Mouse (Mus musculus) midbrain, embryonic 16.5 days (tissue): ENCODE data around the gene Best1. TPM values are rescaled to one million over a fixed set of nuclear protein-coding genes. Genes with fewer than 3 reads are reported as not detected.
A peak's percentile ranks its signal among the peaks of the same experiment; 100 is the strongest.
"Not testable (repeated sequence)": the region's sequence is repeated elsewhere in the genome, so short reads cannot be mapped to it uniquely, and the experiment has no call there.

Experiments
- ATAC-seq: fragments of 200-750 bp; cut with Nextera tagmentation; 2 replicates; pipeline ENCODE4 v1.8.0; 2017; ENCODE audit warnings: moderate TSS enrichment
- H3K27ac ChIP-seq: fragments of 300-500 bp; sonication (generic); 2 replicates; pipeline ENCODE4 v1.5.1; 2014; ENCODE audit warnings: mild to moderate bottlenecking, low read length, mixed read lengths
- H3K27me3 ChIP-seq: fragments of 300-500 bp; sonication (generic); 2 replicates; pipeline ENCODE4 v1.6.1; 2014; ENCODE audit warnings: low read depth, low read length, mixed read lengths; ENCODE audit not compliant: control insufficient read depth, insufficient read depth
- H3K36me3 ChIP-seq: fragments of 300-500 bp; sonication (generic); 2 replicates; pipeline ENCODE4 v1.6.1; 2014; ENCODE audit warnings: mild to moderate bottlenecking, low read length, moderate library complexity, mixed read lengths; ENCODE audit not compliant: control insufficient read depth, insufficient read depth
- H3K4me1 ChIP-seq: fragments of 300-500 bp; sonication (generic); 2 replicates; pipeline ENCODE4 v1.6.1; 2014; ENCODE audit warnings: mild to moderate bottlenecking, low read length, mixed read lengths; ENCODE audit not compliant: control insufficient read depth, insufficient read depth
- H3K4me2 ChIP-seq: fragments of 300-500 bp; sonication (generic); 2 replicates; pipeline ENCODE4 v1.6.1; 2014; ENCODE audit warnings: mild to moderate bottlenecking, low read length, mixed read lengths
- H3K4me3 ChIP-seq: fragments of 300-500 bp; sonication (generic); 2 replicates; pipeline ENCODE4 v1.5.1; 2014; ENCODE audit warnings: low read depth, mild to moderate bottlenecking, low read length, moderate library complexity, mixed read lengths
- H3K9ac ChIP-seq: fragments of 300-500 bp; sonication (generic); 2 replicates; pipeline ENCODE4 v1.6.1; 2014; ENCODE audit warnings: low read depth, low read length, mixed read lengths
- H3K9me3 ChIP-seq: fragments of 300-500 bp; sonication (generic); replicated peaks from 2 replicates; pipeline ENCODE4 v1.6.1; 2014; ENCODE audit warnings: mild to moderate bottlenecking, low read length, mixed read lengths; ENCODE audit not compliant: control insufficient read depth, poor library complexity, severe bottlenecking
- WGBS: fragments of 180-500 bp; shearing (Covaris S2); extraction: QIAGEN DNeasy Blood & Tissue Kit; methylation state at CpG from one replicate; pipeline ENCODE4 v1.1.7; 2014; 5-methylcytosine and 5-hydroxymethylcytosine counted together
- polyA plus RNA-seq: library from polyadenylated mRNA; unstranded; fragments of >200 nt; fragmentation: Nextera tagmentation; extraction: Ambion mirVana; gene quantifications from 2 replicates; pipeline ENCODE4 v1.2.1, GENCODE M21; 2015

Gene Best1
- polyA plus RNA-seq, 1 experiment from 2014 or later = 2.9 TPM

DNA sequence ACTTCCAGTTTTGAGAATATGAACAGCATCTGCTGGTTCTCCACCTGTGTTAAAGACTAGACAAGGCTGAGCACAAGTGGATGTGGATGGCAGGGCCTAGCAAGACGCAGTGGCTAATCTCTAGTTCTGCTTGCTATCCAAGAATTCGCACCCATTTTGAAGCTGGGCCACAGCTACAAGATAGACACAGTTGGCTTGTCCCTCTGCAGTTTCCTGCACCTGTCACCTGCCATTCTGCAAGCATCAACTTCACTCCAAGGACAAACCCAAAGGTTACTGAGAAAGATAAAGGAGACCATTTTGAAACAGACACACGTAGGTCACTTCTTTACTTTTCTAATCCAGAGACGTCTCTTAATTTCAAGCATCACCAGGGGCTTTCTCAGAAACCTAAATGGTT, 19.8 kb downstream of the Best1 start:
- Histone ChIP-seq H3K4me3 (peak overlapping the region; percentile 96), H3K36me3 (peaks cover 11% of the 10 kb centered on the region), H3K4me2 (peak overlapping the region; percentile 83), H3K27me3 (no peaks in the 10 kb centered on the region), H3K27ac (peak overlapping the region; percentile 91), H3K4me1 (peaks cover 19% of the 10 kb centered on the region), H3K9me3 (no peaks in the 10 kb centered on the region), H3K9ac (peak overlapping the region; percentile 71)
- ATAC-seq = no peak
- WGBS = 57% methylated on average over 4 of the region's 4 CpGs

DNA sequence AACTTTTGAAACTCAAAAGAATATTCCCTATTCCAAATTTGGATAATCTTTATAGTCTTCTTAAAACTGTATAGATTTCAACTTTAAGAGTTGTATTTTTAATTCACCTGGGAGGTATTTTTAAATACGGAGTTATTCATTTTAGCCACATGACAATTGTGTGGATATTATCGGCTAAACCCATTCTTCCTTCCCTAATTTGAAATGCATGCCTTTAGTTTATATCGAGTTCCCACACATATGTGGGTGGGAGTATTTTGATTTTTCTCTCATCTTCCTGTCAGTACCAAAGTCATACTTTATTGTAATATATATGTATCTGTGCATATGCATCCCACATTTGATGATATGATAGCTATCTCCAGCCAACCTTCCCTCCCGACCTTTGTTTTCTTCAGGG, 21.2 kb downstream of the Best1 start, which contains the start of gene Fth1:
Gene Fth1 (plus strand): TSS at position 341 of the 400 bp plus-strand sequence.
- Histone ChIP-seq H3K9me3 (no peaks in the 10 kb centered on the region), H3K4me2 (peak within 1 kb of the TSS; percentile 83; the same call in 1 of the 2 replicates), H3K9ac (no peak within 1 kb of the TSS), H3K27me3 (no peaks in the 10 kb centered on the region), H3K4me1 (peaks cover 19% of the 10 kb centered on the region), H3K4me3 (no peak within 1 kb of the TSS), H3K27ac (no peak within 1 kb of the TSS), H3K36me3 (peaks cover 5% of the 10 kb centered on the region; the same call in 1 of the 2 replicates)
- ATAC-seq = no peak
- WGBS = 91% methylated on average over 4 of the region's 4 CpGs

DNA sequence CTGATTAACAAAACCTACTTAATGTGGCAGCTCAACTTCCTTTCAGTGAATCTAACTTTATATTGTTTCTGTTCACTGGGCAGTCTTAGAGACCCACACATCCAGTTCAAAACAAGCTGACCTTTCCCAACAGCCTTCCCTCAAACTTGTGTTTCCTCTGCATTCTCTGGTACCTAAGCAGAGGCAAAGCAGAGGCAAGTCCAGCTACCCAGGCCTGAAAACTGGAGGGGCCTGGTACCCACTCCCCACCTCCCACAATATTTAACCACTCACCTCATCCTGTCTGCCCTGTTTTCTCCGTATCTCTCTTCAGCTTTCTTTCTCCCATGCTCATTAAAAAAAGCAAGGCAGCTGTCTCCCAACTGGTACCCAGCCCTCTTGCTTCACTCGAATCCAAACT, 22.3 kb downstream of the Best1 start:
- no peak overlapping the region for H3K27ac ChIP-seq
- peaks cover 19% of the 10 kb centered on the region for H3K4me1 ChIP-seq
- no peak for ATAC-seq
- no peak overlapping the region for H3K4me2 ChIP-seq
- WGBS = 88% methylated on average over 2 of the region's 2 CpGs
- H3K4me3 ChIP-seq = no peak overlapping the region
- no peaks in the 10 kb centered on the region for H3K9me3 ChIP-seq
- H3K36me3 ChIP-seq = no peaks in the 10 kb centered on the region
- H3K9ac ChIP-seq = no peak overlapping the region
- no peaks in the 10 kb centered on the region for H3K27me3 ChIP-seq

DNA sequence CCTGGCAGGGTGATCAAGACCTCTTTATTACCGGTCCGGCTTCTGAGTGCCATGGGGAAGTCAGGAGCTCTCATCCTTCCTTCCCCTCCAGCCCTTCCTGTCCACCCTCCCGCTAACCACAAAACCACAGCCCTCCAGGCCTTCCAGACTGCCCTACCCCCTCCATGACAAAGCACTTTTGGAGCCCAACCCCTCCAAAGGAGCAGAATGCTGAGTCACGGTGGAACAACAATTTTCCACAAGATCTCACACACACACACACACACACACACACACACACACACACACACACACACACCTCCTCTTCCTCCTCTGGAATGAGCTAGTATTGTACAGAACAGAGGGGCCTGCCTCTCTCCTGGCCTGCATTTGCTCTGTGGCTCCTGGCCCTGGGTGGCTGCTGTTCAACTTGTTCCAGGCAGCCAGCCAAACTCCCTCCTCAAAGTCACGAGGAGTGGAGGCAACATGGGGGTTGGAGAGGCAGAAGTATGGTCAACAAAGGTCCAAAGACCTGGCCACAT, 22.9 kb downstream of the Best1 start:
- H3K4me2 ChIP-seq = no peak overlapping the region
- H3K4me3 ChIP-seq = no peak overlapping the region
- ATAC-seq = no peak
- H3K4me1 ChIP-seq = peaks cover 12% of the 10 kb centered on the region
- no peaks in the 10 kb centered on the region for H3K9me3 ChIP-seq
- WGBS = 52% methylated on average over 5 of the region's 5 CpGs
- no peaks in the 10 kb centered on the region for H3K36me3 ChIP-seq
- no peaks in the 10 kb centered on the region for H3K27me3 ChIP-seq
- H3K9ac ChIP-seq = no peak overlapping the region
- no peak overlapping the region for H3K27ac ChIP-seq

DNA sequence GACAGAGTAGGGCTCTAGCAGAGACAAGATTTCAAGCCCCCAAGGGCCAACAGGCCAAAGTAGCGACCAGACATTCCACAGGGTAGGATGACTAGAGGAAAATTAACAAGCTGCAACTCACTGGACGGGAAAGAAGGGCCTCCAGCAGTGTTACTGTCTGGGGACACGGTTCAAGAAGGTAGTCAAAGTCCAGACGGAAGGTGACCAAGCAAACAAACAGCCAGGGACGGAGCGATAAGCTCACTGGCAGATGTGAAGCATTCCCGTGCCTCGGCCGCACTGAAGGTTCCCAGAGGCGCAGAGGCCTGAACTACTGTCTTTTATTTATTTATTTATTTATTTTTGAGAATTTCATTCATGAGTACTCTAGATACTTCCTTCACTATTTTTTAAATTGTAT, 24.3 kb downstream of the Best1 start:
- no peak for ATAC-seq
- no peak overlapping the region for H3K27ac ChIP-seq
- no peak overlapping the region for H3K9ac ChIP-seq
- peaks cover 8% of the 10 kb centered on the region for H3K4me1 ChIP-seq
- H3K36me3 ChIP-seq = no peaks in the 10 kb centered on the region
- H3K4me2 ChIP-seq = no peak overlapping the region
- no peaks in the 10 kb centered on the region for H3K27me3 ChIP-seq
- no peak overlapping the region for H3K4me3 ChIP-seq
- H3K9me3 ChIP-seq = no peaks in the 10 kb centered on the region
- WGBS = 89% methylated on average over 10 of the region's 10 CpGs

DNA sequence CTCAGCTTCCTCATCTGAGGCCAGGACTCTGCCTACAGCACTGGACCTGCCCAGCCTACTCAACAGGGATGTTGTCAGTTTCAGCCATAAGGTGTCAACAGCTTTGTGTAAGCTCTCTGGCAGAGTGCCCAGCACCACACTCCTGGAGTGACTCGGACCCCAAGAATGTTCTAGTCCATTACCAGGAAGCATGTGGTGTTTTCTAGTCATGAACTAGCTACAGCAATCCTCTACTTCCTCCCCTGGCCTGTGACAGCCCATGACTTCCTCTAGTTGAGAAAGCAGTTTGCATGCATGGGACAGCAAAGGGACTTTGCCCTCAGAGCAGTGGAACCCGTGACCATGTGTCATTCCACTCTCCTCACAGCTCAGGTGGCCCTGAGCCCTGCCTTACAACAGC, 26.6 kb downstream of the Best1 start:
- not testable (repeated sequence) for H3K9ac ChIP-seq, ATAC-seq, H3K4me3 ChIP-seq, H3K36me3 ChIP-seq, H3K9me3 ChIP-seq, H3K4me1 ChIP-seq, H3K4me2 ChIP-seq, H3K27me3 ChIP-seq, H3K27ac ChIP-seq
- 61% methylated on average over 2 of the region's 2 CpGs for WGBS

DNA sequence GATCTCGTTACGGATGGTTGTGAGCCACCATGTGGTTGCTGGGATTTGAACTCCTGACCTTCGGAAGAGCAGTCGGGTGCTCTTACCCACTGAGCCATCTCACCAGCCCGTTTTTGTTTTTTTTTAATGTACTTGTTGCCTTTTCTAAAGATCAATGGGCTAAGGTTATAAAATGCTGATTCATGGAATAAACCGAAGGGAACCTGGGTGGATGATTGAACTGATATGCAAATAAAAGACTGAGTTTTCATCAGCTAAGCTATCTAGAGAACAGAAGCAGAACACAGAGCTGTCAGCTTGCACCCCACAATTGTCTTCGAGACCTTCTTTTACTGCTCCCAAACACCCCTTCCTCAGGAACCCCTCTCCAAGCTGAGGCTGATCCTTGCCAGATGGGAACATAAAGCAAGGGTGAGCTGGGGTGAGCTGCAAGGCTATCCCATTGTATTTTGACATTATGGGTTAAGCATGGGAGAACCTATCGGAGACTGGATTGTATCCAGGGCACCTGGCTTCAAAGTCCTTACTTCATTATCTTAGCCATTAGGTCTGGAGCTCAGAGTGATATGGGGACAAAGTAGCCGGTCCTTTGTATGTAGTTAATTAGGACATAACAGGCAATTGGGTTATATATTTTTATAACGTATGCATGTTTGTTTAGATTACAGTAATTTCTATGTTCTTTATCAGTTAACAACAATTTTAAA, 33.2 kb downstream of the Best1 start:
- 83% methylated on average over 8 of the region's 10 CpGs for WGBS
- no peak for ATAC-seq
- Histone ChIP-seq H3K27ac (no peak overlapping the region), H3K36me3 (no peaks in the 10 kb centered on the region), H3K4me3 (no peak overlapping the region), H3K27me3 (no peaks in the 10 kb centered on the region), H3K9ac (no peak overlapping the region), H3K4me1 (no peaks in the 10 kb centered on the region), H3K4me2 (no peak overlapping the region), H3K9me3 (no peaks in the 10 kb centered on the region)

DNA sequence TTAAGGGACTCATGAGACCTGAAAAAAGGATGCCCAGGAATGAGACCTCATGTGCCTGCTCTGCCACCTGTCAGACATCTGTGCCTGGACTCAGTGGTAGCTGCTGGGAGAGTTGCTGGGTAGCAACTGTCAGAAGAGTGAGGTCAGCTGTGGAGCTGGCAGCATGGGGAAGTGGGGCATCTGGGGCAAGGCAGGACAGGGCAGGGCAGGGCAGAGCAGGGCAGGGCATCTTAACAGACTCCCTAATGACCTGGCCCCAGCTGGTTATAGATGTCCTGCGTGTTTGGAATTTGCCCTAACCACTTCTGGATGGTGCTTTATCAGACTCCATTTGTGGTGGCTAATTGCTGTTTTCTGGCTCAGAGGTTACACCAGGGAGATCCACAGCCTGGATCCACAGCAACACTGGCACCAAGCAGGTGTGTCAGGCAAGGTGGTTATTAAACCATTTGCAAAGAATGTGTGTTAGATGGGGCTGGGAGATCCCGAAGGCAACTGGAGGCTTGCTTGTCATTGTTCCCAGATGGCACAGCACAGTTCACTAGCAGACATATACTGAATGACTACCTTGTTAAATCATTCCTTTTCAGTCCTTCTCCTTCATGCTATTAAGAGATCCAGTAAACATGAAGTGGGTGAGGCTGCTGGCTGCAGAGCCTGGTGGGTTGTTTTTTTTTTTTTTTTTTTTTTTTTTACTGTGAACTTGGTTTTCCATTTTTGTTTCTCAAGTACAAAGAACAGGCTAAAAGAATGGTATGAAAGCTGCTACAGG, 35.2 kb downstream of the Best1 start:
- H3K4me2 ChIP-seq = no peak overlapping the region
- H3K9me3 ChIP-seq = no peaks in the 10 kb centered on the region
- no peaks in the 10 kb centered on the region for H3K36me3 ChIP-seq
- H3K4me1 ChIP-seq = no peaks in the 10 kb centered on the region
- H3K9ac ChIP-seq = no peak overlapping the region
- WGBS = 83% methylated on average over 2 of the region's 2 CpGs
- no peak for ATAC-seq
- H3K27me3 ChIP-seq = no peaks in the 10 kb centered on the region
- H3K27ac ChIP-seq = no peak overlapping the region
- H3K4me3 ChIP-seq = no peak overlapping the region
